Mouse (Mus musculus): ENCODE results near the gene Bicral. TPM values are rescaled to one million over a fixed set of nuclear protein-coding genes. Genes with fewer than 3 reads are reported as not detected.
"Not testable (repeated sequence)": the region's sequence is repeated elsewhere in the genome, so short reads cannot be mapped to it uniquely, and the experiment has no call there.

Gene Bicral
- polyA plus RNA-seq, 1 experiment from 2014 or later = 7.8 TPM

GRCm38 (mm10) chr17:46854640-46855110, 3.6 kb downstream of the Bicral start:
- Histone ChIP-seq H3K4me3 (0 out of 2 replicates have a peak overlapping the region, but pooled peaks have one; percentile 10), H3K36me3 (no peaks in the 10 kb centered on the region), H3K27me3 (no peaks in the 10 kb centered on the region), H3K4me1 (peaks cover 25% of the 10 kb centered on the region), H3K4me2 (replicated peaks) (peak overlapping the region; percentile 35), H3K9me3 (no peaks in the 10 kb centered on the region), H3K9ac (replicated peaks) (no peak overlapping the region), H3K27ac (replicated peaks) (peak overlapping the region; percentile 100)
- WGBS = 79% methylated on average over 8 of the region's 8 CpGs
- no peak for ATAC-seq (ENCODE audit: low FRiP score, low read depth)

- Histone ChIP-seq H3K9ac (replicated peaks) (no peak overlapping the region), H3K4me3 (no peak overlapping the region), H3K27ac (replicated peaks) (peak overlapping the region; percentile 100), H3K4me2 (replicated peaks) (no peak overlapping the region), H3K9me3 (no peaks in the 10 kb centered on the region), H3K36me3 (no peaks in the 10 kb centered on the region), H3K4me1 (peaks cover 25% of the 10 kb centered on the region), H3K27me3 (no peaks in the 10 kb centered on the region)
- WGBS = 89% methylated on average over 7 of the region's 7 CpGs
- ATAC-seq (ENCODE audit: low FRiP score, low read depth) = no peak
These were observed 4.2 kb downstream of the Bicral start for GRCm38 (mm10) chr17:46854096-46854495.

GRCm38 (mm10) chr17:46853281-46853680, 5.0 kb downstream of the Bicral start:
- 63% methylated on average over 6 of the region's 6 CpGs for WGBS
- no peak for ATAC-seq (ENCODE audit: low FRiP score, low read depth)
- peak overlapping the region; percentile 67 for H3K27ac ChIP-seq (replicated peaks)
- no peak overlapping the region for H3K9ac ChIP-seq (replicated peaks)
- H3K27me3 ChIP-seq = no peaks in the 10 kb centered on the region
- H3K9me3 ChIP-seq = no peaks in the 10 kb centered on the region
- H3K4me2 ChIP-seq (replicated peaks) = no peak overlapping the region
- H3K4me3 ChIP-seq = no peak overlapping the region
- H3K4me1 ChIP-seq = peaks cover 22% of the 10 kb centered on the region
- no peaks in the 10 kb centered on the region for H3K36me3 ChIP-seq

- Histone ChIP-seq H3K4me3 (no peak overlapping the region), H3K9ac (replicated peaks) (no peak overlapping the region), H3K27me3 (no peaks in the 10 kb centered on the region), H3K4me1 (peaks cover 22% of the 10 kb centered on the region), H3K9me3 (no peaks in the 10 kb centered on the region), H3K4me2 (replicated peaks) (no peak overlapping the region), H3K27ac (replicated peaks) (peak overlapping the region; percentile 67), H3K36me3 (no peaks in the 10 kb centered on the region)
- no peak for ATAC-seq (ENCODE audit: low FRiP score, low read depth)
- 48% methylated on average over 6 of the region's 6 CpGs for WGBS
These were observed 5.6 kb downstream of the Bicral start for GRCm38 (mm10) chr17:46852725-46853124.

GRCm38 (mm10) chr17:46847206-46847605, 11.1 kb downstream of the Bicral start:
- Histone ChIP-seq H3K9ac (replicated peaks) (no peak overlapping the region), H3K4me3 (no peak overlapping the region), H3K27ac (replicated peaks) (no peak overlapping the region), H3K27me3 (no peaks in the 10 kb centered on the region), H3K4me2 (replicated peaks) (no peak overlapping the region), H3K4me1 (peaks cover 10% of the 10 kb centered on the region; the same call in 1 of the 2 replicates), H3K9me3 (no peaks in the 10 kb centered on the region), H3K36me3 (no peaks in the 10 kb centered on the region)
- ATAC-seq (ENCODE audit: low FRiP score, low read depth) = no peak
- WGBS = 91% methylated on average over 7 of the region's 7 CpGs

GRCm38 (mm10) chr17:46846573-46846972, 11.7 kb downstream of the Bicral start:
- H3K4me2 ChIP-seq (replicated peaks); H3K36me3 ChIP-seq; H3K4me3 ChIP-seq; H3K27ac ChIP-seq (replicated peaks); H3K9ac ChIP-seq (replicated peaks); ATAC-seq (ENCODE audit: low FRiP score, low read depth); H3K9me3 ChIP-seq; H3K27me3 ChIP-seq: not testable (repeated sequence)
- peaks cover 10% of the 10 kb centered on the region; the same call in 1 of the 2 replicates for H3K4me1 ChIP-seq
- 93% methylated on average over 18 of the region's 18 CpGs for WGBS

GRCm38 (mm10) chr17:46845262-46845661, 13.0 kb downstream of the Bicral start:
- H3K9me3 ChIP-seq = no peaks in the 10 kb centered on the region
- no peak for ATAC-seq (ENCODE audit: low FRiP score, low read depth)
- H3K36me3 ChIP-seq = no peaks in the 10 kb centered on the region
- peaks cover 10% of the 10 kb centered on the region; the same call in 1 of the 2 replicates for H3K4me1 ChIP-seq
- 0 out of 2 replicates have a peak overlapping the region, but pooled peaks have one; percentile 25 for H3K27ac ChIP-seq (replicated peaks)
- WGBS = 90% methylated on average over 12 of the region's 12 CpGs
- no peak overlapping the region for H3K4me2 ChIP-seq (replicated peaks)
- no peak overlapping the region for H3K9ac ChIP-seq (replicated peaks)
- no peaks in the 10 kb centered on the region for H3K27me3 ChIP-seq
- no peak overlapping the region for H3K4me3 ChIP-seq

GRCm38 (mm10) chr17:46844811-46845210, 13.5 kb downstream of the Bicral start:
- Histone ChIP-seq H3K4me2 (replicated peaks) (no peak overlapping the region), H3K9ac (replicated peaks) (no peak overlapping the region), H3K36me3 (no peaks in the 10 kb centered on the region), H3K27me3 (no peaks in the 10 kb centered on the region), H3K9me3 (no peaks in the 10 kb centered on the region), H3K27ac (replicated peaks) (0 out of 2 replicates have a peak overlapping the region, but pooled peaks have one; percentile 25), H3K4me3 (no peak overlapping the region), H3K4me1 (peaks cover 10% of the 10 kb centered on the region; the same call in 1 of the 2 replicates)
- no peak for ATAC-seq (ENCODE audit: low FRiP score, low read depth)
- 69% methylated on average over 10 of the region's 10 CpGs for WGBS

- Histone ChIP-seq H3K9me3 (no peaks in the 10 kb centered on the region), H3K4me3 (no peak overlapping the region), H3K4me1 (peaks cover 10% of the 10 kb centered on the region; the same call in 1 of the 2 replicates), H3K4me2 (replicated peaks) (no peak overlapping the region), H3K36me3 (no peaks in the 10 kb centered on the region), H3K27me3 (no peaks in the 10 kb centered on the region), H3K9ac (replicated peaks) (no peak overlapping the region), H3K27ac (replicated peaks) (no peak overlapping the region)
- ATAC-seq (ENCODE audit: low FRiP score, low read depth) = no peak
- 67% methylated on average over 7 of the region's 7 CpGs for WGBS
These were observed 14.6 kb downstream of the Bicral start for GRCm38 (mm10) chr17:46843716-46844115.

- H3K9me3 ChIP-seq = no peaks in the 10 kb centered on the region
- no peak for ATAC-seq (ENCODE audit: low FRiP score, low read depth)
- 88% methylated on average over 2 of the region's 2 CpGs for WGBS
- no peaks in the 10 kb centered on the region for H3K36me3 ChIP-seq
- no peak overlapping the region for H3K9ac ChIP-seq (replicated peaks)
- H3K4me1 ChIP-seq = peaks cover 13% of the 10 kb centered on the region
- H3K27me3 ChIP-seq = no peaks in the 10 kb centered on the region
- H3K4me2 ChIP-seq (replicated peaks) = no peak overlapping the region
- H3K4me3 ChIP-seq = no peak overlapping the region
- H3K27ac ChIP-seq (replicated peaks) = no peak overlapping the region
These were observed 15.3 kb downstream of the Bicral start for GRCm38 (mm10) chr17:46843022-46843421.

GRCm38 (mm10) chr17:46840304-46841010, 17.8 kb downstream of the Bicral start:
- Histone ChIP-seq H3K9ac (replicated peaks) (no peak overlapping the region), H3K4me2 (replicated peaks) (no peak overlapping the region), H3K27me3 (no peaks in the 10 kb centered on the region), H3K9me3 (no peaks in the 10 kb centered on the region), H3K4me3 (no peak overlapping the region), H3K36me3 (no peaks in the 10 kb centered on the region), H3K27ac (replicated peaks) (no peak overlapping the region), H3K4me1 (peaks cover 13% of the 10 kb centered on the region)
- ATAC-seq (ENCODE audit: low FRiP score, low read depth) = no peak
- WGBS = 91% methylated on average over 10 of the region's 10 CpGs

- Histone ChIP-seq H3K4me3 (no peak overlapping the region), H3K4me1 (peaks cover 2% of the 10 kb centered on the region; the same call in 1 of the 2 replicates), H3K36me3 (no peaks in the 10 kb centered on the region), H3K9ac (replicated peaks) (no peak overlapping the region), H3K27ac (replicated peaks) (no peak overlapping the region), H3K27me3 (no peaks in the 10 kb centered on the region), H3K4me2 (replicated peaks) (no peak overlapping the region), H3K9me3 (no peaks in the 10 kb centered on the region)
- no peak for ATAC-seq (ENCODE audit: low FRiP score, low read depth)
- WGBS = 72% methylated on average over 7 of the region's 7 CpGs
These were observed 19.8 kb downstream of the Bicral start for GRCm38 (mm10) chr17:46838396-46838920.
